Mouse (Mus musculus) heart, postnatal 0 days (tissue): ENCODE data around the gene Kcnq4. TPM values are rescaled to one million over a fixed set of nuclear protein-coding genes. Genes with fewer than 3 reads are reported as not detected.
A peak's percentile ranks its signal among the peaks of the same experiment; 100 is the strongest.

Experiments
- ATAC-seq: fragments of 200-750 bp; cut with Nextera tagmentation; 2 replicates; pipeline ENCODE4 v1.8.0; 2017; ENCODE audit warnings: low read depth, moderate number of reproducible peaks, moderate library complexity; ENCODE audit not compliant: insufficient read depth
- DNase-seq: peaks from one replicate; pipeline ENCODE4 v3.0.0-alpha.2; 2016; ENCODE audit warnings: low spot score
- H3K27ac ChIP-seq: fragments of 300-500 bp; sonication (generic); 2 replicates; pipeline ENCODE4 v1.5.1; 2014; ENCODE audit warnings: low read depth, mild to moderate bottlenecking
- H3K27me3 ChIP-seq: fragments of 300-500 bp; sonication (generic); 2 replicates; pipeline ENCODE4 v1.6.1; 2014; ENCODE audit warnings: low read length, mixed read lengths; ENCODE audit not compliant: control insufficient read depth, insufficient read depth
- H3K36me3 ChIP-seq: fragments of 300-500 bp; sonication (generic); replicated peaks from 2 replicates; pipeline ENCODE4 v1.6.1; 2014; ENCODE audit warnings: low read length, mixed read lengths; ENCODE audit not compliant: control insufficient read depth, insufficient read depth
- H3K4me1 ChIP-seq: fragments of 300-500 bp; sonication (generic); 2 replicates; pipeline ENCODE4 v1.6.1; 2014; ENCODE audit warnings: antibody characterized with exemption; ENCODE audit not compliant: control insufficient read depth, insufficient read depth
- H3K4me2 ChIP-seq: fragments of 300-500 bp; sonication (generic); 2 replicates; pipeline ENCODE4 v1.6.1; 2014; ENCODE audit warnings: low read depth, mild to moderate bottlenecking, low read length, moderate library complexity
- H3K4me3 ChIP-seq: fragments of 300-500 bp; sonication (generic); 2 replicates; pipeline ENCODE4 v1.5.1; 2014; ENCODE audit warnings: low read depth, low read length
- H3K9ac ChIP-seq: fragments of 300-500 bp; sonication (generic); replicated peaks from 2 replicates; pipeline ENCODE4 v1.6.1; 2014; ENCODE audit warnings: low read depth, low read length, mixed read lengths
- H3K9me3 ChIP-seq: fragments of 300-500 bp; sonication (generic); replicated peaks from 2 replicates; pipeline ENCODE4 v1.6.1; 2016; ENCODE audit warnings: low read length; ENCODE audit not compliant: control insufficient read depth
- CTCF ChIP-seq: IDR thresholded peaks from 2 replicates; pipeline ENCODE4 v1.5.1; 2016; ENCODE audit warnings: antibody characterized with exemption, control low read depth, low read depth
- EP300 ChIP-seq: IDR thresholded peaks from 2 replicates; pipeline ENCODE4 v1.6.1; 2016; ENCODE audit warnings: antibody characterized with exemption, low read depth
- WGBS: fragments of 180-500 bp; shearing (Covaris S2); extraction: QIAGEN DNeasy Blood & Tissue Kit; methylation state at CpG from one replicate; pipeline ENCODE4 v1.1.7; 2014; 5-methylcytosine and 5-hydroxymethylcytosine counted together
- polyA plus RNA-seq: library from polyadenylated mRNA; unstranded; fragments of >200 nt; fragmentation: Nextera tagmentation; extraction: Ambion mirVana; gene quantifications from 2 replicates; pipeline ENCODE4 v1.2.1, GENCODE M21; 2015
- total RNA-seq: library from RNA; depleted of rRNA; stranded (reverse); fragments of >200 nt; gene quantifications from 2 replicates; pipeline ENCODE4 v1.2.3, GENCODE M21; 2014; ENCODE audit warnings: low replicate concordance; rRNA removed

Gene Kcnq4
- total RNA-seq (0.85 and 2.9 TPM in 2 replicates), polyA plus RNA-seq (0.57 and 0.78 TPM in 2 replicates)

GRCm38 (mm10) chr4:120747941-120748866, at the start of gene Kcnq4:
Gene Kcnq4 (minus strand): TSS chr4:120748612.
- H3K27me3 ChIP-seq = peaks cover 45% of the 10 kb centered on the region
- H3K4me1 ChIP-seq = 0 out of 2 replicates have a peak, but pooled peaks cover 13% of the 10 kb centered on the region
- H3K9ac ChIP-seq = peak within 1 kb of the TSS; percentile 55
- H3K4me3 ChIP-seq = peak within 1 kb of the TSS; percentile 72
- no peak within 1 kb of the TSS for H3K27ac ChIP-seq
- ATAC-seq (no peak), DNase-seq (no peak)
- TF ChIP-seq EP300 (no peak), CTCF (no peak)
- no peaks in the 10 kb centered on the region for H3K9me3 ChIP-seq
- WGBS = 5% methylated on average over 42 of the region's 42 CpGs
- peak within 1 kb of the TSS; percentile 100 for H3K4me2 ChIP-seq
- H3K36me3 ChIP-seq = no peaks in the 10 kb centered on the region

GRCm38 (mm10) chr4:120796687-120797086, 48.3 kb upstream of the Kcnq4 start:
- Histone ChIP-seq H3K27me3 (no peaks in the 10 kb centered on the region), H3K4me1 (peaks cover 33% of the 10 kb centered on the region), H3K9me3 (no peaks in the 10 kb centered on the region), H3K4me2 (no peak overlapping the region), H3K4me3 (no peak overlapping the region), H3K9ac (no peak overlapping the region), H3K36me3 (no peaks in the 10 kb centered on the region; the same call in 1 of the 2 replicates), H3K27ac (no peak overlapping the region)
- TF ChIP-seq EP300 (no peak), CTCF (no peak)
- WGBS = 86% methylated on average over 2 of the region's 2 CpGs
- no peak for DNase-seq
- no peak for ATAC-seq

GRCm38 (mm10) chr4:120795646-120796045, 47.2 kb upstream of the Kcnq4 start:
- no peak for ATAC-seq
- 92% methylated on average over 1 of the region's 1 CpGs for WGBS
- no peaks in the 10 kb centered on the region for H3K27me3 ChIP-seq
- no peak for DNase-seq
- H3K4me2 ChIP-seq = no peak overlapping the region
- no peak overlapping the region for H3K9ac ChIP-seq
- no peak overlapping the region for H3K27ac ChIP-seq
- no peak overlapping the region for H3K4me3 ChIP-seq
- peaks cover 2% of the 10 kb centered on the region for H3K36me3 ChIP-seq
- peaks cover 28% of the 10 kb centered on the region for H3K4me1 ChIP-seq
- no peaks in the 10 kb centered on the region for H3K9me3 ChIP-seq
- TF ChIP-seq CTCF (no peak), EP300 (no peak)

GRCm38 (mm10) chr4:120792918-120793317, 44.5 kb upstream of the Kcnq4 start:
- WGBS = 57% methylated on average over 2 of the region's 2 CpGs
- Histone ChIP-seq H3K36me3 (peaks cover 29% of the 10 kb centered on the region), H3K4me1 (peaks cover 24% of the 10 kb centered on the region), H3K9me3 (no peaks in the 10 kb centered on the region), H3K4me3 (no peak overlapping the region), H3K27ac (0 out of 2 replicates have a peak overlapping the region, but pooled peaks have one; percentile 25), H3K27me3 (no peaks in the 10 kb centered on the region), H3K9ac (no peak overlapping the region), H3K4me2 (no peak overlapping the region)
- no peak for DNase-seq
- ATAC-seq = no peak
- no peak for TF ChIP-seq EP300
- no peak for TF ChIP-seq CTCF

- H3K4me3 ChIP-seq = no peak overlapping the region
- 91% methylated on average over 4 of the region's 4 CpGs for WGBS
- ATAC-seq = no peak
- peaks cover 16% of the 10 kb centered on the region for H3K4me1 ChIP-seq
- TF ChIP-seq EP300 (no peak), CTCF (no peak)
- peaks cover 56% of the 10 kb centered on the region for H3K36me3 ChIP-seq
- H3K27me3 ChIP-seq = no peaks in the 10 kb centered on the region
- H3K4me2 ChIP-seq = no peak overlapping the region
- H3K9me3 ChIP-seq = no peaks in the 10 kb centered on the region
- H3K27ac ChIP-seq = no peak overlapping the region
- DNase-seq = no peak
- H3K9ac ChIP-seq = no peak overlapping the region
Measured at GRCm38 (mm10) chr4:120790027-120790426, 41.6 kb upstream of the Kcnq4 start.

- Histone ChIP-seq H3K4me1 (no peaks in the 10 kb centered on the region), H3K9ac (no peak overlapping the region), H3K27me3 (no peaks in the 10 kb centered on the region), H3K36me3 (peaks cover 40% of the 10 kb centered on the region), H3K4me2 (no peak overlapping the region), H3K9me3 (no peaks in the 10 kb centered on the region), H3K27ac (no peak overlapping the region), H3K4me3 (no peak overlapping the region)
- 64% methylated on average over 5 of the region's 5 CpGs for WGBS
- ATAC-seq = peak; percentile 16; the same call in 1 of the 2 replicates
- no peak for TF ChIP-seq EP300
- no peak for TF ChIP-seq CTCF
- no peak for DNase-seq
Measured at GRCm38 (mm10) chr4:120755801-120756200, 7.4 kb upstream of the Kcnq4 start.
